9 mouse cellular contexts compared by ENCODE assay signal in genomic region chr7:19006476-19006875, GRCm38 (mm10). TPM values are rescaled to one million over a fixed set of nuclear protein-coding genes. Genes with fewer than 3 reads are reported as not detected.
DNase-seq lines count a peak whose midpoint lies in the region; ATAC-seq and TF ChIP-seq lines count a peak whose summit lies in the region.
"Had no signal": no experiment of that assay in that cellular context is flagged by ENCODE, and none has a peak within 500 bp of the region (broad histone marks: within the 10 kb centered on the region; RNA-seq: fewer than 3 reads in every experiment).

No protein-coding gene starts in this region.

- H3K9me3 ChIP-seq in stomach, embryonic 15.5 days = no peaks in the 10 kb centered on the region

- ATAC-seq in activated CD4-positive, CD25-positive, alpha-beta regulatory T cell, adult 4 months = peak; percentile 29
- no peak for ATAC-seq in stomach, embryonic 15.5 days (ENCODE audit: insufficient read depth, low FRiP score, low read depth)

- intact Hi-C loops in heart, adult 2 months (cut with DNase I) = loop anchor here (2.0 kb wide), 2 partner anchors 16 to 110 kb away; partner anchors contain the start of gene Foxa3

- TF ChIP-seq CTCF in heart, adult 2 months (IDR thresholded peaks at IDR 0.05) = peak; percentile 99

- H3K4me1 ChIP-seq in heart, adult 2 months (ENCODE audit: control insufficient read depth, insufficient read depth, low read length) = peaks cover 2% of the 10 kb centered on the region; the same call in 1 of the 2 replicates
- peaks cover 57% of the 10 kb centered on the region for H3K4me1 ChIP-seq in stomach, embryonic 15.5 days

- 5% methylated on average over 12 of the region's 12 CpGs for WGBS in heart, adult 2 months
- 5% methylated on average over 12 of the region's 12 CpGs for WGBS in stomach, embryonic 15.5 days

- peak overlapping the region; percentile 95 for H3K4me2 ChIP-seq in stomach, embryonic 15.5 days

- peak; percentile 97 for TF ChIP-seq EP300 in heart, adult 2 months (IDR thresholded peaks at IDR 0.05; ENCODE audit: insufficient read depth, low read depth, low read length)

- DNase-seq in 3T3-L1 (ENCODE audit: low read depth, low spot score) (peak; percentile 85), liver (peak; percentile 84)
- DNase-seq in embryo, embryonic 11.5 days (ENCODE audit: low read depth, low spot score) = peak; percentile 82
- peak; percentile 80 to 84 for DNase-seq in heart, adult 2 months
- DNase-seq in kidney, adult 8-10 months = peak; percentile 81 to 93
- DNase-seq in neural tube, embryonic 10.5 days (ENCODE audit: extremely low spot score, low spot score) = peak; percentile 80

- peaks cover 2% of the 10 kb centered on the region for H3K36me3 ChIP-seq in heart, adult 2 months (ENCODE audit: control insufficient read depth, insufficient read depth, low read length)
- peaks cover 15% of the 10 kb centered on the region for H3K36me3 ChIP-seq in stomach, embryonic 15.5 days

- H3K27me3 ChIP-seq in heart, adult 2 months (ENCODE audit: control insufficient read depth, insufficient read depth, low read length) = no peaks in the 10 kb centered on the region
- H3K27me3 ChIP-seq in stomach, embryonic 15.5 days (replicated peaks) = no peaks in the 10 kb centered on the region

- no peak for TF ChIP-seq POLR2A in heart, adult 2 months (IDR thresholded peaks at IDR 0.05; ENCODE audit: insufficient read depth, low read depth, low read length)

- no peak overlapping the region for H3K9ac ChIP-seq in heart, adult 2 months (ENCODE audit: low read depth, low read length)
- no peak overlapping the region for H3K9ac ChIP-seq in stomach, embryonic 15.5 days

- H3K4me3 ChIP-seq in heart, adult 2 months = no peak overlapping the region
- peak overlapping the region; percentile 86; the same call in 1 of the 2 replicates for H3K4me3 ChIP-seq in stomach, embryonic 15.5 days (replicated peaks)

- H3K27ac ChIP-seq in heart, adult 2 months = no peak overlapping the region
- peak overlapping the region; percentile 85 for H3K27ac ChIP-seq in stomach, embryonic 15.5 days

- peaks cover 4% of the 10 kb centered on the region; the same call in 1 of the 2 replicates for H3K79me2 ChIP-seq in heart, adult 2 months (replicated peaks; ENCODE audit: control insufficient read depth, insufficient read depth, low read length)

RNA-seq across cellular contexts. Expression of gene Irf2bp1, which starts 2.6 kb away (rescaled TPM):
- polyA plus RNA-seq in activated CD4-positive, CD25-positive, alpha-beta regulatory T cell, adult 4 months (2017; shearing (Covaris generic)) = 1 to 10 TPM; 2.0 to 3.0 TPM
- total RNA-seq in heart, adult 2 months (2021) = 10 to 100 TPM; 22.5 to 24.5 TPM
- polyA plus RNA-seq in heart, adult 2 months (2012; rRNA removed) = 12.7 and 15.1 TPM in 2 replicates
- 23.5 and 28.0 TPM in 2 replicates for polyA plus RNA-seq in stomach, embryonic 15.5 days (2015; fragmentation: Nextera tagmentation; extraction: Ambion mirVana)

RNA-seq across cellular contexts. Expression of gene Mypop, which starts 15.4 kb away (rescaled TPM):
- 1 to 10 TPM; 2.2 to 2.8 TPM for polyA plus RNA-seq in activated CD4-positive, CD25-positive, alpha-beta regulatory T cell, adult 4 months (2017; shearing (Covaris generic))
- total RNA-seq in heart, adult 2 months (2021) = 1 to 10 TPM; 3.5 to 3.9 TPM
- polyA plus RNA-seq in heart, adult 2 months (2012; rRNA removed) = 3.4 and 4.0 TPM in 2 replicates
- polyA plus RNA-seq in stomach, embryonic 15.5 days (2015; fragmentation: Nextera tagmentation; extraction: Ambion mirVana) = 2.8 and 3.7 TPM in 2 replicates

RNA-seq across cellular contexts. Expression of gene Foxa3, which starts 16.9 kb away (rescaled TPM):
- under 1 TPM in 1 of 2 experiments, not detected in 1; 0.16 TPM for polyA plus RNA-seq in activated CD4-positive, CD25-positive, alpha-beta regulatory T cell, adult 4 months (2017; shearing (Covaris generic))
- total RNA-seq in heart, adult 2 months (2021) = not detected
- 0.06 TPM in 1 of 2 replicates, not detected in the other for polyA plus RNA-seq in heart, adult 2 months (2012; rRNA removed)
- 30.2 and 32.7 TPM in 2 replicates for polyA plus RNA-seq in stomach, embryonic 15.5 days (2015; fragmentation: Nextera tagmentation; extraction: Ambion mirVana)

RNA-seq across cellular contexts. Expression of gene Sympk, which starts 17.7 kb away (rescaled TPM):
- 10 to 100 TPM in 1 of 2 experiments, 1 to 10 TPM in 1; 10.0 to 10.3 TPM for polyA plus RNA-seq in activated CD4-positive, CD25-positive, alpha-beta regulatory T cell, adult 4 months (2017; shearing (Covaris generic))
- 10 to 100 TPM; 93.2 to 99.4 TPM for total RNA-seq in heart, adult 2 months (2021)
- polyA plus RNA-seq in heart, adult 2 months (2012; rRNA removed) = 54.9 and 61.3 TPM in 2 replicates
- polyA plus RNA-seq in stomach, embryonic 15.5 days (2015; fragmentation: Nextera tagmentation; extraction: Ambion mirVana) = 28.1 and 32.3 TPM in 2 replicates

RNA-seq across cellular contexts. Expression of gene Nanos2, which starts 19.3 kb away (rescaled TPM):
- under 1 TPM in 1 of 2 experiments, not detected in 1; 0.31 TPM for polyA plus RNA-seq in activated CD4-positive, CD25-positive, alpha-beta regulatory T cell, adult 4 months (2017; shearing (Covaris generic))
- total RNA-seq in heart, adult 2 months (2021) = not detected
- polyA plus RNA-seq in heart, adult 2 months (2012; rRNA removed) = 0.08 TPM in 1 of 2 replicates, not detected in the other
- polyA plus RNA-seq in stomach, embryonic 15.5 days (2015; fragmentation: Nextera tagmentation; extraction: Ambion mirVana) = not detected in 2 replicates
- polyA plus RNA-seq: gonadal fat pad, adult 2 months had no signal

Comparison
In these comparisons a context has a peak if more than half of its experiments do, and no peak if none do; other contexts are left out.
1. RNA of gene Foxa3, which starts 16.9 kb away (polyA plus RNA-seq): 30.2 to 32.7 TPM in stomach, embryonic 15.5 days; 0.16 TPM in activated CD4-positive, CD25-positive, alpha-beta regulatory T cell, adult 4 months and 0.06 TPM in heart, adult 2 months; every median in the first group is over 10 times any median in the second.
2. Peak in every context shown above with its lines, with median percentiles within 50 percentile points of each other: DNase-seq.